Mouse (Mus musculus) lung, embryonic 16.5 days (tissue): ENCODE measurements around the gene Hist1h3e. TPM values are rescaled to one million over a fixed set of nuclear protein-coding genes. Genes with fewer than 3 reads are reported as not detected.

Source experiments
- ATAC-seq: fragments of 200-750 bp; cut with Nextera tagmentation; 2 replicates; pipeline ENCODE4 v1.8.0; 2017; ENCODE audit warnings: low read depth, mild to moderate bottlenecking, moderate library complexity
- H3K27ac ChIP-seq: fragments of 300-500 bp; sonication (generic); 2 replicates; pipeline ENCODE4 v1.5.1; 2014; ENCODE audit warnings: mild to moderate bottlenecking, control low read depth, low read length
- H3K27me3 ChIP-seq: fragments of 300-500 bp; sonication (generic); 2 replicates; pipeline ENCODE4 v1.6.1; 2014; ENCODE audit warnings: low read depth, low read length, mixed read lengths; ENCODE audit not compliant: control insufficient read depth, insufficient read depth
- H3K36me3 ChIP-seq: fragments of 300-500 bp; sonication (generic); 2 replicates; pipeline ENCODE4 v1.6.1; 2014; ENCODE audit warnings: low read length; ENCODE audit not compliant: control insufficient read depth, insufficient read depth
- H3K4me1 ChIP-seq: fragments of 300-500 bp; sonication (generic); replicated peaks from 2 replicates; pipeline ENCODE4 v1.6.1; 2014; ENCODE audit warnings: low read length, mixed read lengths; ENCODE audit not compliant: control insufficient read depth, insufficient read depth
- H3K4me2 ChIP-seq: fragments of 300-500 bp; sonication (generic); 2 replicates; pipeline ENCODE4 v1.6.1; 2014; ENCODE audit warnings: low read depth, low read length, control low read depth
- H3K4me3 ChIP-seq: fragments of 300-500 bp; sonication (generic); 2 replicates; pipeline ENCODE4 v1.5.1; 2014; ENCODE audit warnings: mild to moderate bottlenecking, low read length, control low read depth
- H3K9ac ChIP-seq: fragments of 300-500 bp; sonication (generic); 2 replicates; pipeline ENCODE4 v1.6.1; 2014; ENCODE audit warnings: low read length, control low read depth
- H3K9me3 ChIP-seq: fragments of 300-500 bp; sonication (generic); 2 replicates; pipeline ENCODE4 v1.6.1; 2016; ENCODE audit warnings: low read length; ENCODE audit not compliant: control insufficient read depth
- WGBS: fragments of 180-500 bp; shearing (Covaris S2); extraction: QIAGEN DNeasy Blood & Tissue Kit; methylation state at CpG from one replicate; pipeline ENCODE4 v1.1.7; 2014; 5-methylcytosine and 5-hydroxymethylcytosine counted together
- microRNA-seq: library from miRNA; unstranded; fragments of <30 nt; microRNA quantifications from one replicate; pipeline ENCODE4, GENCODE M21; 2016
- polyA plus RNA-seq: library from polyadenylated mRNA; unstranded; fragments of >200 nt; fragmentation: Nextera tagmentation; extraction: Ambion mirVana; gene quantifications from 2 replicates; pipeline ENCODE4 v1.2.1, GENCODE M21; 2015

Hist1h3e gene
- polyA plus RNA-seq, 1 experiment from 2014 or later, result 7.8 TPM

DNA sequence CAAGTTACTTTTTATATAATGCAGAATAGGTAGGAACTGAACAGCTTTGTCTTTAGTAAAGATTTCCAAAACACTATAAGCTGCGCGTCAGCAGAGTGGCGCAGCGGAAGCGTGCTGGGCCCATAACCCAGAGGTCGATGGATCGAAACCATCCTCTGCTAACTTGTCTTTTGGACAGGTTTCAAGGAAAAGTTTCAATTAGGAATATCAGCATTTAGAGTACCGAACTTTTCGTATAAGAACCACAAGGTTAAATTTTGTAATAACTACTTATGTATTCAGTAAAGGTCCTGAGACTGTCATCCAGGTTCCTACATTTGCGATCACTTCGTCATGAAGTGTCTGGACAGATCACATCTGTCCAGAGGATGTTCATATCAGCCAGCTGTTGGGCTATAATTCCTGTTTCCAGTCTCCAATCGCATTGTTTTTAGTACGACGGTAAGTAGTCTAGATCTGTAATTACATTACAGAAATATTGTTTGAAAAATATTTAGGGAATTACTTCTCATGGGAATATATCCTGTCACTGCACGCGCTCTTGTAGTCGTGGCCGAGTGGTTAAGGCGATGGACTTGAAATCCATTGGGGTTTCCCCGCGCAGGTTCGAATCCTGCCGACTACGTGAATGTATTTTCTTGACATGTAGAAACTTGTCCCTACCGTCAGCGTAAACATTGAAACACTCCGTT, 44.4 kb downstream of the Hist1h3e start:
- Histone ChIP-seq H3K4me1 (peaks cover 4% of the 10 kb centered on the region), H3K27ac (peak overlapping the region; percentile 83), H3K36me3 (no peaks in the 10 kb centered on the region), H3K9ac (peak overlapping the region; percentile 63), H3K27me3 (no peaks in the 10 kb centered on the region), H3K4me3 (peak overlapping the region; percentile 66), H3K4me2 (peak overlapping the region; percentile 94), H3K9me3 (no peaks in the 10 kb centered on the region)
- peak; percentile 88 for ATAC-seq
- under 1% methylated on average over 27 of the region's 27 CpGs for WGBS

DNA sequence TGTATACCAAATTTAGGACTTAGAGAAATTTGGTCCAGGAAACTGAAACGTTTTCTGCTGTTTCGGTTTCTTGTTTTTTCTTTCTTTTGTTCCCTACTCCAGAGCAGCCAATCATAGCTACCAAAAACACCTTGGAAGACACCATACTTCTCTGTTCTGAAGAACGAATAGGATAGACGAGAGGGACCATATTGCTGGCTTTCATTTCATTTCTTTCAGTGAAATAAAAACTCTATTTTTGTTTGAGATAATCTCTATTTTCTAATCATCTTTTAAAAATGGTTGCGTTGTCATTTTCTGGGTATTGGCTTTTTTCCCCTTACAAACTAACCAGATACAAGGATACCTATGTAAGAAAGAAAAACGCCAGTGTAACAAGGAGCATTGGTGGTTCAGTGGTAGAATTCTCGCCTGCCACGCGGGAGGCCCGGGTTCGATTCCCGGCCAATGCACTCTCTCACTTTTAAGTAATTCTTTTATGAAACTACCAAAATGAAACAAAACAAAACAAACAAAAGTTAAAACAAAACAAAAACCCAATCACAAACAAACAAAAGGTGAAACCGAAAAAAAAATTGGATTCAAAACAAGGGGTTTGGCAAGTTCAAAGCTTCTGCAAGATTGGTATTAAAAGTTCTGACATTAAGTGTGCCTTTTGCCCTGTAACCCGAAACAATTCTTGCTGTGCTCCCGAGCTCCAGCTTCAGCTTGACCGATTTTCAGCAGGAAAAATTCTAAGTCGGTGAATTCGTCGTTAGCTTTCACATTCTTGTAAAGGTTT, 45.2 kb downstream of the Hist1h3e start:
- no peaks in the 10 kb centered on the region for H3K36me3 ChIP-seq
- H3K4me3 ChIP-seq, result peak overlapping the region; percentile 66
- H3K4me2 ChIP-seq, result peak overlapping the region; percentile 94
- under 1% methylated on average over 19 of the region's 19 CpGs for WGBS
- H3K4me1 ChIP-seq, result peaks cover 4% of the 10 kb centered on the region
- peak; percentile 56 for ATAC-seq
- peak overlapping the region; percentile 63 for H3K9ac ChIP-seq
- no peaks in the 10 kb centered on the region for H3K9me3 ChIP-seq
- H3K27ac ChIP-seq, result peak overlapping the region; percentile 83
- H3K27me3 ChIP-seq, result no peaks in the 10 kb centered on the region

DNA sequence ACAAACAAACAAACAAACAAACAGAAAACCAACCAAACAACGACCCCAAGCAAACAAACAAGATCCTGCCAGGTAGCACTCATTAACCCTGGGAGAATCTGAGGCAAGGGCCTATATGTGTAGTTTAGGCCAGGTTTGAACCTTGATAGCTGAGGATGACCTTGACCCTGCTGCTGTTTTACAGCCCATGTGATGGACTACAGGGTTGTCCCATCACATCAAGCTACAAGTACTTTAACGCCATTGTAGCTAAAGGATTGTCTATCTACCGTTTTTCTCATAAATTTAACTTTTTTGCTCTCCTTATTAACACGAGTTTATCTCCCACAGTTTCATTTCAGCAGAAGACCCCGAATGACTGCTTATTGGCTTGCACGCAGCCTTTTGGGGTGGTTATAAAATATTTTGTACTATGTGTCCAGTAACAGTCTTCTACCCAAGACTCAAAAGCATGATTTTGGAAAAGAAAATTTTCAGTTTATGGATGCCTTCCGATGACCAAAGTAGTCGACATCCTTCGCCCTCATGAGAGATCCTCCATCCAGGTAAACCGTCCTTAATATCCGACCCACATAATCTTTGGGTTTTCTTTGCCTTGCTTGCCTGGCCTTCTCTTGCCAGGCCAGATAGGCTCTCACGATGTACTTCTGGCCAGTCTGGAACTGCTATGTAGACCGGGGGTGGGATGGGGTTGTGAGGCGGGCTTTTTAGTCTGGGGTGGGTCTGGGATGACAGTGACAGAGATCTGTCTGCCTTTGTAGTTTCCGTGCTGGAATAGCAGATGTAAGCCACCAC, 46.1 kb downstream of the Hist1h3e start:
- no peaks in the 10 kb centered on the region for H3K9me3 ChIP-seq
- peaks cover 4% of the 10 kb centered on the region for H3K4me1 ChIP-seq
- peak overlapping the region; percentile 37 for H3K4me3 ChIP-seq
- H3K9ac ChIP-seq, result peak overlapping the region; percentile 57; the same call in 1 of the 2 replicates
- peak overlapping the region; percentile 60 for H3K4me2 ChIP-seq
- no peaks in the 10 kb centered on the region for H3K36me3 ChIP-seq
- 47% methylated on average over 15 of the region's 15 CpGs for WGBS
- H3K27me3 ChIP-seq, result no peaks in the 10 kb centered on the region
- H3K27ac ChIP-seq, result 0 out of 2 replicates have a peak overlapping the region, but pooled peaks have one; percentile 22
- ATAC-seq, result no peak

DNA sequence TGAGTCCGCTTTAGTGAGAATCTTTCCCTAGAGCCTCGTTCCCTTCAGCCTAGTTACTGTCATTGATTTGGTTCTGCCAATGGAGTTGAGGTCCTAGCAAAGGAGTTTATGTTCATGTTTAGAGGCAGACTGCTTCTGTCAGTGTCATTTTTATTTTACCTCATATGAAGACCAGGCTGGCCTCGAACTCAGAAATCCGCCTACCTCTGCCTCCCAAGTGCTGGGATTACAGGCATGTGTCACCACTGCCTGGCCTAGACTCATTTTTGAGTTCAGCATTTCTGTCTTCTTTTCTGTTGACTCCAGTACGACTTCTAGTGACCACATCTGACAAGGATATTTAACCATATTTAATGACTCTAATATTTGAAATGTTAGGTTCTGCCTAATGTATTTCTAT, 46.9 kb downstream of the Hist1h3e start:
- WGBS, result 78% methylated on average over 5 of the region's 5 CpGs
- no peak for ATAC-seq

DNA sequence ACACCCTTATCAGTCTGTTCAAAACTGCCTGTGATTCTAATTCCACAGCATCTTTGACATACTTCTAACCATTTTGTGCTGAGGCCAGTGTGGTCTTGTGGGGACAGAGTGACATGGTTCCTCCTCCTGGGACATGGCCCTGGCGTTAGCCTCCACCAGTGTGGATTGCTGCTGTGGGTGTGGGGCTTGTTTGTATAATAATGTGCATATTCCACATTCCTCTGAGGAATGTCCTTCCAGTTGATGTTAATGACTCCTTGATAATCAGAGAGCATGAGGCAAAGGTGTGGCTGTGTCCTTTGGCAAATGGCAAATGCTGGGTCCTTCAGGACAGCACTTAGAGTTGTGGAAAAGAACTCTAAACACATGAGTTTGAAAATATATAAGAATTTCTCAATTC, 48.7 kb downstream of the Hist1h3e start:
- no peaks in the 10 kb centered on the region for H3K27me3 ChIP-seq
- no peak overlapping the region for H3K27ac ChIP-seq
- ATAC-seq, result no peak
- H3K9me3 ChIP-seq, result no peaks in the 10 kb centered on the region
- H3K4me2 ChIP-seq, result no peak overlapping the region
- no peak overlapping the region for H3K4me3 ChIP-seq
- 58% methylated on average over 1 of the region's 1 CpGs for WGBS
- no peak overlapping the region for H3K9ac ChIP-seq
- peaks cover 4% of the 10 kb centered on the region for H3K4me1 ChIP-seq
- H3K36me3 ChIP-seq, result no peaks in the 10 kb centered on the region

More for the DNA sequence above, 46.9 kb downstream of the Hist1h3e start:
- Histone ChIP-seq H3K9ac (no peak overlapping the region), H3K4me2 (no peak overlapping the region), H3K9me3 (no peaks in the 10 kb centered on the region), H3K27me3 (no peaks in the 10 kb centered on the region), H3K36me3 (no peaks in the 10 kb centered on the region), H3K27ac (no peak overlapping the region), H3K4me1 (peaks cover 4% of the 10 kb centered on the region), H3K4me3 (no peak overlapping the region)

Small RNA genes within 50 kb of the gene (microRNA-seq; reads per million reads assigned to microRNA genes)
- gene Gm44297 (not detected), gene Gm44359 (not detected), gene Gm44394 (not detected), gene n-TStga1 (1.2 reads per million)

Other genes with a start within 250 kb of the Hist1h3e start
- gene Zfp322a, start 193.2 kb downstream of the Hist1h3e start, polyA plus RNA-seq, result 56.0 and 56.3 TPM in 2 replicates
- 11.8 and 12.3 TPM in 2 replicates for gene Abt1, start 138.5 kb downstream of the Hist1h3e start, polyA plus RNA-seq
- 0.06 and 0.10 TPM in 2 replicates for gene Btn1a1, start 96.5 kb downstream of the Hist1h3e start, polyA plus RNA-seq
- gene Btn2a2, start 73.5 kb downstream of the Hist1h3e start, polyA plus RNA-seq, result 0.20 and 0.28 TPM in 2 replicates
- 4.3 and 8.4 TPM in 2 replicates for gene Hist1h4h, start 31.3 kb downstream of the Hist1h3e start, polyA plus RNA-seq
- gene Hist1h2af, start 28.5 kb downstream of the Hist1h3e start, polyA plus RNA-seq, result 7.1 and 8.0 TPM in 2 replicates
- gene Hist1h3g, start 26.9 kb downstream of the Hist1h3e start, polyA plus RNA-seq, result 5.6 and 6.2 TPM in 2 replicates
- gene Hist1h2bh, start 19.0 kb downstream of the Hist1h3e start, polyA plus RNA-seq, result 1.3 and 2.0 TPM in 2 replicates
- gene Hist1h3f, start 18.3 kb downstream of the Hist1h3e start, polyA plus RNA-seq, result 0.49 and 0.93 TPM in 2 replicates
- gene Hist1h4f, start 10.7 kb downstream of the Hist1h3e start, polyA plus RNA-seq, result 0.78 and 2.4 TPM in 2 replicates
- 0.58 and 0.79 TPM in 2 replicates for gene Hist1h1d, start 9.1 kb downstream of the Hist1h3e start, polyA plus RNA-seq
- 71.9 and 83.6 TPM in 2 replicates for gene Hist1h2ae, start 8.9 kb upstream of the Hist1h3e start, polyA plus RNA-seq
- gene Hist1h2bg, start 9.0 kb upstream of the Hist1h3e start, polyA plus RNA-seq, result 13.6 and 15.8 TPM in 2 replicates
- 4.8 and 6.8 TPM in 2 replicates for gene Hist1h2bf, start 11.8 kb upstream of the Hist1h3e start, polyA plus RNA-seq
- gene Hist1h2ad, start 12.0 kb upstream of the Hist1h3e start, polyA plus RNA-seq, result 2.9 and 3.4 TPM in 2 replicates
- 7.4 and 9.5 TPM in 2 replicates for gene Hist1h3d, start 13.4 kb upstream of the Hist1h3e start, polyA plus RNA-seq
- gene Hist1h4d, start 19.2 kb upstream of the Hist1h3e start, polyA plus RNA-seq, result 130 and 135 TPM in 2 replicates
- gene Hist1h2be, start 58.8 kb upstream of the Hist1h3e start, polyA plus RNA-seq, result 3.3 and 3.4 TPM in 2 replicates
- 20.3 and 21.3 TPM in 2 replicates for gene Hist1h1e, start 60.2 kb upstream of the Hist1h3e start, polyA plus RNA-seq
- 2.2 and 2.3 TPM in 2 replicates for gene Hist1h2ac, start 121.6 kb upstream of the Hist1h3e start, polyA plus RNA-seq
- gene Hist1h2bc, start 121.8 kb upstream of the Hist1h3e start, polyA plus RNA-seq, result 66.1 and 72.9 TPM in 2 replicates
- 0.16 and 0.48 TPM in 2 replicates for gene Hist1h1t, start 133.4 kb upstream of the Hist1h3e start, polyA plus RNA-seq
- gene Hist1h4c, start 136.1 kb upstream of the Hist1h3e start, polyA plus RNA-seq, result 6.2 and 6.6 TPM in 2 replicates
- 11.2 and 13.7 TPM in 2 replicates for gene Hfe, start 148.5 kb upstream of the Hist1h3e start, polyA plus RNA-seq
- 36.9 and 37.8 TPM in 2 replicates for gene Hist1h1c, start 176.4 kb upstream of the Hist1h3e start, polyA plus RNA-seq
- 5.9 and 9.7 TPM in 2 replicates for gene Hist1h3c, start 183.2 kb upstream of the Hist1h3e start, polyA plus RNA-seq
- gene Hist1h2bb, start 184.4 kb upstream of the Hist1h3e start, polyA plus RNA-seq, result 4.0 and 4.9 TPM in 2 replicates
- 33.4 and 44.6 TPM in 2 replicates for gene Hist1h2ab, start 188.8 kb upstream of the Hist1h3e start, polyA plus RNA-seq
- 13.3 and 14.0 TPM in 2 replicates for gene Hist1h3b, start 189.9 kb upstream of the Hist1h3e start, polyA plus RNA-seq
- 5.1 and 6.6 TPM in 2 replicates for gene Hist1h4b, start 194.6 kb upstream of the Hist1h3e start, polyA plus RNA-seq
- 1.2 TPM in 1 of 2 replicates, not detected in the other for gene Hist1h4a, start 198.9 kb upstream of the Hist1h3e start, polyA plus RNA-seq
- gene Hist1h3a, start 200.0 kb upstream of the Hist1h3e start, polyA plus RNA-seq, result 4.2 and 5.5 TPM in 2 replicates
- 2.1 and 4.3 TPM in 2 replicates for gene Hist1h1a, start 201.3 kb upstream of the Hist1h3e start, polyA plus RNA-seq
- not detected in 2 replicates for gene Trim38, start 207.5 kb upstream of the Hist1h3e start, polyA plus RNA-seq
- gene Slc17a2, start 244.6 kb upstream of the Hist1h3e start, polyA plus RNA-seq, result not detected in 2 replicates